Mouse (Mus musculus): Measurements from ENCODE around the gene Gbp7.

- no peak for TF ChIP-seq CTCF (IDR thresholded peaks at IDR 0.05; ENCODE audit: low read depth)
- TF ChIP-seq EP300 (IDR thresholded peaks at IDR 0.05; ENCODE audit: low read depth): no peak
Measured at GRCm38 (mm10) chr3:142590431-142591067, 60.4 kb downstream of the Gbp7 start.
